Mouse (Mus musculus): ENCODE data around the gene Rnls. TPM values are rescaled to one million over a fixed set of nuclear protein-coding genes. Genes with fewer than 3 reads are reported as not detected.
"Not testable (repeated sequence)": the region's sequence is repeated elsewhere in the genome, so short reads cannot be mapped to it uniquely, and the experiment has no call there.

Rnls gene
- 1 to 10 TPM; 1.8 to 2.5 TPM for total RNA-seq (2021)

DNA sequence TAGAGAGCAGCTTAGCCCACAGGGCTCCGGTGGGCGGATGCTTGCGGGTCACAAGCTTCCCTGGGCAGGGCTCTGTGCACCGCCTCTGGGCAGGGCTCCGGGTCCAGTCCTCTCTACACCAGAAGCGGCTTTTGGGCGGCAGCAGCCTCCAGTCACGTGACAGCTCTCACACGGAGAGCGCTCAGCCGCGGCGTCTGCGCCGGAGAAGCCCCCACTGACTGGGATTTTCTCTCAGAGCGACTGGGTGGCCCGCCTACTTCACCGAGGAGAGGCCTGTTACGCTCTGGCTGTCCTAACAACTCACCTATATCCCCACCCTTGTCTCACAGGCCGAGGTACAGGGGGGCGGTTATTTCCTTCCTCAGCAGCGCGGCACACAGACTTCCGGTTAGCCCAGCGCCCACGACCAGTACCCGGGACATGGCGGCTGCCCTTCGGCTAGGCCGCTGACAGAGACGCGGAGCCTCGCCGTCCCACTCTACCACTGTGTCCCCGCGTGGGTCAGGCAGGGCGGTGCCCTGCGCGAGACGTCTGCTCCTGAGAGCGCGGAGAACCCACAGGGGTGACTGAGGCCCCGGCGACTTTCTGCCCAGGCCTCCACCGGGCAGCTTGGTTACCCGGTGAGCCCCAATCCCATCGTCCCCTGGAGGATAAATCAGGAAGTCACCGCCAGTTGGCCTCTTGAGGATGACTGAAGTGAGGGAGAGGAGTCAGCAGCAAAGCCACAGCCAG lies at the start of gene Rnls:
TSS of gene Rnls (minus strand) at position 645 of the 732 bp plus-strand sequence.
- intact Hi-C loops (cut with DNase I), result no loop called here
- DNase-seq (ENCODE audit: extremely low spot score in 1 of 2, low spot score in 2 of 2), result peak; percentile 74 to 93

DNA sequence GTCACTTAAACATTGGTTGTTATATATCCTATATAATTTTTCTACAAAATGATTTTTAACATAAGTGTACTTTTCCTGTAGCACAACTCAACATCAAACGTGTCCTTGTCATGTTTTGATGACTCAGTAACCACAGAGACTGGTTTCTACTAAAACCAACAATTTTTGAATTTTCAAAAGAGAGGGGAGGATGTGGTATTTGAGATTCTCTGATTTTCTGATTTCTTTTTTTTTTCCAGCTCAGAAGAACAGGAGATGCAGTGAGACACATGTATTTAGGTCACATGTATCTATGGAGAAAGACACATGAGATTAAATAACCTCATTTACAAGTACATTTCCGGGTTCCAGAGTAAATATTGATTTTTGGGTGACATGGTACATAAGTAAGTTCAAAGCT lies 37.4 kb upstream of the Rnls start:
- intact Hi-C loops (cut with DNase I), result no loop called here
- no peak for DNase-seq (ENCODE audit: extremely low spot score in 1 of 2, low spot score in 2 of 2)

DNA sequence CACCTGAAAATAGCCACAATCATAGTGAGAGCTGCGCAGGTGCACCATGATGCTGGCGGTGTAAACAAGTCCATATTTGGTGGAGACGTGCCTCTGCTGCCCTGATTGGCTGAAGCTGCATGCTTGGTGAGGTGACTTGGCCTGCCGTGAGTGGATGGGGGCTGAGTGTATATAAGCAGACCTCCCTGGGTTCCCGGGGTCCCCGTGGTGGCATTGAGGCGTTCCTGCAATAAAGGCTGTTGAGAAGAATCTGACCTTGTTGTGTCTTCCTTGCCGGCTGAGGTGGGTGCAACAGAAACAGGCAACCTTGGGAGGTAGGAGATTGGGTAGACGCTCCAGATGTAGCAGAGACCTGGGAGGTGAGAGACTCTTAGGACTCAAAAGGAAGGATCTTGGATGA lies 27.3 kb upstream of the Rnls start:
- DNase-seq (ENCODE audit: extremely low spot score in 1 of 2, low spot score in 2 of 2); intact Hi-C loops (cut with DNase I): not testable (repeated sequence)

DNA sequence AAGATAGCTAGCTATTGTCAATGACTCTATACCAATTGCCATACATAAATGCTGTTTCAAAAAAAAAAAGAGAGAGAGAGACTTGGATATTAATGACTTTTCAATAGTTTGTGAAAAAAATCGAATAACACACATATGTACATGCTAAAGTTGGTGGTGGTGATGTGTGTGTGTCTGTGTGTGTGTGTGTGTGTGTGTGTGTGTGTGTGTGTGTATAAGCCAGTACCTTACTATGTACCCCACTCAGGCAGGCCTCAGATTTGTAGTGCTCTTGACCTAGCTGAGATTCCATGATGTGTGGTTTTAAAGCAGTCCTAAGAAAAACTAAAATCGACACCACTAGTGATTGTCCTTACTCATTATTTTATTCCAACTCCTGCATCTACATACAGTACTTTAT lies 11.3 kb downstream of the Rnls start:
- intact Hi-C loops (cut with DNase I), result loop anchor here (10.0 kb wide), 1 partner anchor 854 kb away; no protein-coding TSS in a partner anchor

DNA sequence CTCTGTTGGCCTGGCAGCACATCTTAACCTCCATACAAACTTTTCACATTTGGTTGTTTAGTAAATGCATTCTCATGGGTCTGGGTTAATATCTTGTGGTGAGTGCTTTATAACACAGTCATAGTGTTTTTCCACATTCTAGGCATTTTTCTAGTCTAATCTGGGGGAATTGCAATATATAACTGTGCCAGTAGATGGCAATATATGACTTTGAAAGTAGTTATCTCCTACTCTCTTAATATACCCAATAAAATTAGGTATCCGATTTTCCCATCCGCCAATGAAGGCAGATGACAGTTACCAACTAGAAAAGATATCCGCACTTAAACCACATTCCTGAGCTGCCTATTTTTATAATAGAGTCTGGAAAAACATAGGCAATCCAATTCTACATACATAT lies 11.7 kb downstream of the Rnls start:
- peak in 1 of 2 experiments; percentile 60 for DNase-seq (ENCODE audit: extremely low spot score in 1 of 2, low spot score in 2 of 2)
- intact Hi-C loops (cut with DNase I), result loop anchor here (10.0 kb wide), 1 partner anchor 854 kb away; no protein-coding TSS in a partner anchor

More for the DNA sequence above, 11.3 kb downstream of the Rnls start:
- no peak for DNase-seq (ENCODE audit: extremely low spot score in 1 of 2, low spot score in 2 of 2)

DNA sequence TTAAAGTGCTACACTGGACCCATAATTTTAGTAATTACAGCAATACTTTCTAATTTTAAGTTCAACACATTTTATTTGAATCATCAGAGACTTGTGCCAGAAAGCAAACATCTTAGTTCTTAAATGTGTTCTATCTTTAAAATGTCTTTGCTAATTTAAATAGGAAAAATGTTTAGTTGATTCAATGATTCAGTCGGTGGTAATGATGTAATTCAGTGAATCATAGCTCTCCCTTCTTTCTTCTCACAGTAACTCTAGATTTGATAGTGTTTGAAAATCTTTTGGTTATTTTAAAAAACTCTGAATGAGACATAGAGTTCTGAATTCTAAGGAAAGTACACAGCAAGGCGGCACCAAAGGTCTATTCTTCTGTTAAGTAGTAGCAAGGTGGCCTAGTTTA lies 23.3 kb downstream of the Rnls start:
- DNase-seq (ENCODE audit: extremely low spot score in 1 of 2, low spot score in 2 of 2), result no peak
- intact Hi-C loops (cut with DNase I), result loop anchor here (5.0 to 10.0 kb wide), 4 partner anchors 127 to 614 kb away; partner anchors contain the start of gene Pten

DNA sequence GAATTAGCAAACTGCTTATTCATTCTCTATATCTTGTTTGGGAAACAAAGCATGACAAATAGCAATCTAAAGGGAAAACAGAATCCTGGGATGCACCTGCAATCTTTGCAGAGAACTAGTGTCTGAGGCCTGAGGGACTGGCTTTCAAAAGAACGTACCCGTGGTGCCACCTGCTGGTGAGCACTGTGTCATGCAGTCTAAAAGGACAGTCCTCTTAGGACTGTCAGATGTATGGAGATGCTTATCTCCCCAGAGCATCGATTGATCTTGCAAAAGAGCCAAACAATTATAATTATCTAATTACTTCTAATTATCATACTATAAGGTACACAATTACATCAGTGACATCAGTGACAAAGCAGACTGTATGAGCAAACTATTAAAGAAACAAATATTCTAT lies 25.4 kb downstream of the Rnls start:
- intact Hi-C loops (cut with DNase I), result loop anchor here (2.0 to 10.0 kb wide), 5 partner anchors 124 to 654 kb away; partner anchors contain the start of gene Pten
- DNase-seq (ENCODE audit: extremely low spot score in 1 of 2, low spot score in 2 of 2), result peak; percentile 72 to 75

DNA sequence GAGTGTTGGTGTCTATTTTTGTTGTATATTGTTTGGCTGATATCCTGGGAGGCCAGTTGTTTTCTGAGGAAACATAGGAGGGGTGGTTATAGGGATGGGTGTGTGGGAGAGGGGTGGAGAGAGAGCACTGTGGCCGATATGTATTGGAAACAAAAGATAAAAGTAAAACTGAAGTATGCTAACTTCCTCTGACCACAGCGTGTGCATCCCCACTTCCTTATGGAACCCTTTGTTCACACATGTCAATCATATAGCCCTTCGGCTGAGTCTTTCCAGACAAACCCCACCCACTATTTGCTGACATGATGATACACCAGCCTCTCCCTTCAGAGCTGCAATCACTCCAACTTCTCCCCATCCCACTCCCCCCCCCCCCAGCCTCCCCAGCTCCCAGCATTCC lies 35.1 kb downstream of the Rnls start:
- intact Hi-C loops (cut with DNase I), result no loop called here
- DNase-seq (ENCODE audit: extremely low spot score in 1 of 2, low spot score in 2 of 2), result no peak

DNA sequence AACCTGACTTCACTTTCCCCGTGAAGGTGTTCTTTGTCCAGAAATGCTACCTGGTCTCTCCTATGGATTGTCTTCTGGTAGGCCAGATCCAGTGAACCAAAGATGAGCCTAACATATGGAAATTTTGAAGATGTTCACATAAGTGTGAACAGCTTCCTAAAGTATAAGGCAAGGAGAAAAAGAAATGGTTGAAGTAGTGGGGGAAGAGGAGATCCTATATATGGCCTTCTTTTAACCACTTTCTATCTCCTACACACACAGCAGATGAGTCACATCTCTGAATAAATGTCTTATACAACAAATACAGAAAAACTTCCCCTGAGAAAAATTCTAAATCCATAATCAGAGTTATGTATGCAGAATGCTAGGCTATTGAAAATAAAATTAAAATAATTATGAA lies 52.0 kb downstream of the Rnls start:
- intact Hi-C loops (cut with DNase I), result no loop called here
- no peak for DNase-seq (ENCODE audit: extremely low spot score in 1 of 2, low spot score in 2 of 2)

DNA sequence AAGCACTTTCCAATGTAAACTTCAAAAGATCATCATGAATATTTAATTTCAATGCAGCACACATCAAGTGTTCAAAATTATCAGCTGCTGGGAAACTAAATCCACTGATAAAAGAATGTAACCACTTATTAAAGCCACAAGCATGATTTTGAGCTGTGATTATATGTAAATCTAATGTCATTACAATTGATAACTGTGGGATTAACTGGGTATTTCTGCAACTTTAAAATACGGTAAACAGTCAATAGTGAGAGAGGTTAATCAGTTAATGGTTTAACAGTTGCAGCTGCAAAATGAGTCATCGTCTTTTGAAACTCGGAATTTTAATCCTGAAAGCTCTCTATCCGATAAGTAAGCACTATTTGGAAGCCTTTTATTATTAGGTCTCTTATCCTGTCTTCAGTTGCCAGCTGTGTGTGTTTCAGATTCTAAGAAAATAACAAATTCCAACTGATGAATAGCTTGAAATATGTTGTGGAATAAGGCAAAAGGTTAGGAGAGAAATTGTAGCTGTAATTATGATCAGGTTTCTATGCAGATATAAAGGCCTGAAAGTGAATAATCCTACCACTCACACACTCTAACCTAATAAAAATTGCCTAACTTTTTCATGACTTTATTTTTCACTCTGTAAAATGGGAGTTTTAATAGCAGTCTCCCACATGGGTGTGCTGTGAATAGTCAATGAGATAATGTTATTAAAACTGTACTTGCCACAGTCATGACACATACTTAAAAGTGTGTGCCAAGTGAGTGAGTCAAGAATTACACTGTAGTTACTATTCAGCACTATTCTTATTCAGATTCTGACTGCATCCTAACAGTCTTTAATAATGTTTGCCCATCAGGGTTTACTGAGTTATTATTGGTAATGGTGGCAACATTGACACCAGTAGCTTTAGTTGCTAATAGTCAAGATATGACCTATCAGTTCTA lies 65.1 kb downstream of the Rnls start:
- no peak for DNase-seq (ENCODE audit: extremely low spot score in 1 of 2, low spot score in 2 of 2)
- intact Hi-C loops (cut with DNase I), result no loop called here

DNA sequence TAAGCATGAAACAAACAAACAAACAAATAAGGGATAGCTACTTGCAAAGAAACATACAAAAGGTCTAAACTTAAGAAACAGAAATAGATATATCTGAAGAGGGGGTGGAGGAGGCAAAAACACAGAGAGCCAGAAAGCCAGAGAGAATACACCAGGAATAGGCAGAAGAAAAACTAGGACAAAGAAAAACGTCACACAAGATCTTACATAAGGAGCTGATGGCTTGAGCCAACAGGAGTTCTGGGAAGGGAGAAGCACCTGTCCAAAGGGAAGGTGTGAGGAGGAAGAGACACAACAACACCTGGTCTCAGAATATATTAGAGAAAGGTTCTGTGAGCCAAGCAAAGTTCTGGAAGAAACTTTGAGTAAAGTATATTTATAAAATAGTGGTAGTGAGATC lies 73.3 kb downstream of the Rnls start:
- DNase-seq (ENCODE audit: extremely low spot score in 1 of 2, low spot score in 2 of 2), result no peak
- intact Hi-C loops (cut with DNase I), result no loop called here

DNA sequence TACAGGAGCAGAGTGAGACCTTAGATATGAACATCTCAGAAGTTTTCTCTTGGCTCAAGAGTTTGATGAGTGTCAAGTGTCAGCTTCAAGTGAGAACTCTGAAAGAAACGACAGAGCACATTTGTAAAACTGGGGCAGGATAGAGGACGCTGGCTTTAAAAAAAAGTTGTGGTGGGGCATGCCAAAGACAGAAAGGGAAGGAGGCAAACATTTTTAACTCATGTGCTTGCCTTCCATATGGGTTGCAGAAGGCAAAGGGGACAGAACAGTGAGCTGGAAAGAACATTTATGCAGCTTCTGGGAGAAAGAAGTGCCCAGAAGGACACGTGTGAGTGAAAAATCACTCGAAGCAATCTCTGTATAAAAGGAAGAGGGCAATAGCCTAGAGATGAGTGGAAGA lies 75.0 kb downstream of the Rnls start:
- intact Hi-C loops (cut with DNase I), result no loop called here

DNA sequence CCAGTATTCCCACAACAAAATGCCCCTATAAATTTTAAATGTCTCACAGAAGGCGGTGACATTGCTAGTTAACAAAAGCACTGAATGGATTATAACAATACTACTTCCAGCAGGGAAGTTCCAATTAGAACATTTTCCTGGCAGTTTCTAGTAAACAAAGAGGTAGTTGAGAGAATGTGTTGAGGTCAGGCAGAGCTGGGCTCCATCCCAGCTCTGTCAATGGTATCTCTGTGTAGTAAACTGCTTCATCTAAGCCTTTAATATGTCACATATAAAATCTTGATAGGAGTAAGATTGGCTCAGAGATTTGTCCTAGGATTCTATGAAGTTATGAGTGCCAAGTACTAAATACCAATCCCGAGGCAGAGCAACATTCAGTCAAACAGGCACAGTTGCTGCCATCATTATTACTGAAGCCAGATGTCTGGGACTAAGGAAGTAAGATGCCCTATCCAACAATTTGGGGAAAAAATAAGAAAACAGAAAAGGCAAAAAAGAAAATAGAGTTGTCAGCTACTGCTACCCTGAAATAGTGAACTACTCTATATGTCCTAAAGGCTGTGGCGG lies 92.3 kb downstream of the Rnls start:
- intact Hi-C loops (cut with DNase I), result no loop called here
- DNase-seq (ENCODE audit: extremely low spot score in 1 of 2, low spot score in 2 of 2), result no peak

More for the DNA sequence above, 75.0 kb downstream of the Rnls start:
- no peak for DNase-seq (ENCODE audit: extremely low spot score in 1 of 2, low spot score in 2 of 2)

DNA sequence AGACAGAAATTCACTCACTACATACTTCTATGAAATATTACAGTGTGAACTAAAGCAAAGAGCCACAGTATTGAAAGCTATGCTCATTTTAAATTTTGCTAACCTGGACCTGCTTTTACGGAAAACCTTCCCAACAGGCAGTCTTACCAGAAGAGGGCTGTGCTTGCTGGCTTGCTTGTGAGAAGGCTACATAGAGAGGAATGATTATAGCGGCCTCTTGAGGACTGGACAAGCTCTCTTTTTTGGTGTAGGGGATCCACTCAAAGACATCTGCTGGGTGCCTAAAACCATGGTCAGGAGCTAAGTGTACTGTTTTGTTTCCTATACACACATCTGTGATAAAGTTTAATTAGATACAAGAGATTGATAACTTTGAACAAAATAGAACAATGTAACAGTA lies 95.8 kb downstream of the Rnls start:
- DNase-seq (ENCODE audit: extremely low spot score in 1 of 2, low spot score in 2 of 2), result no peak
- intact Hi-C loops (cut with DNase I), result no loop called here

DNA sequence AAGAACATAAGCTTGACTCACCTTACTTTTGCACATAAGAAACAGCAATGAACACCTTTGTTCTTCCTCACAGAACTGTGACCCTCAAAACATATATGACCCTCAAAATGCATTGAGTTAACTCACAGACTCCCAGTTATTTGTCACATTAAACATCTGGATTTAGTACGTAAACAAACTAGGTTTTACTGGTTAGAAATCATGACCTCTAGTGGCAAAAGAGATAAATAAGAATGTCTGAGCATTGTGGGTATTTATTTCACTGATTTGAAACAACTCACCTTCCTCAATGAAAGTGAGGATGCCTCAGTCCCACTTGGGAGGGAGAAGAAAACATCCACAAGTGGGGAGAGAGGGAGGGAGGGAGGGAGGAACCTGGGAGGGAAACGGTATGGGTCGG lies 109.1 kb downstream of the Rnls start:
- no peak for DNase-seq (ENCODE audit: extremely low spot score in 1 of 2, low spot score in 2 of 2)
- intact Hi-C loops (cut with DNase I), result no loop called here

DNA sequence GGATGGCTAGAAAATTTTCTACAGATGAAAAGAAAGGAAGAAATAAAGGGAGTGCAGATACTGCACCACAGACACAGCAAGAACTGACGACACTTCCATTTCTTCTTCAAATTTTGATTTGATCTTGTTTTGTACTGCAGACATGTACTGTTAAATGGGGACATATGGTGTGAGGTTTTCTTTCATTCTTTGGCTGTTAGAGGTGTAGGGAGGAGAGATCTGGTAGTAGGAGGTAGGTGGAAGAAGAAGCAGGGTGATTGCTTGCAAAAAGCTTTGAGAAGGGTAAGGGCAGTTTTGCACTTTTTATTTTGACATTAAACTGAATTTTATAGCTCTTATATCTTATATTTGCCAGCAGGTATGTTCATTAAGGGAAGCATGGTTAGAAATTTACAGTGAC lies 115.7 kb downstream of the Rnls start:
- intact Hi-C loops (cut with DNase I), result no loop called here
- DNase-seq (ENCODE audit: extremely low spot score in 1 of 2, low spot score in 2 of 2), result no peak

DNA sequence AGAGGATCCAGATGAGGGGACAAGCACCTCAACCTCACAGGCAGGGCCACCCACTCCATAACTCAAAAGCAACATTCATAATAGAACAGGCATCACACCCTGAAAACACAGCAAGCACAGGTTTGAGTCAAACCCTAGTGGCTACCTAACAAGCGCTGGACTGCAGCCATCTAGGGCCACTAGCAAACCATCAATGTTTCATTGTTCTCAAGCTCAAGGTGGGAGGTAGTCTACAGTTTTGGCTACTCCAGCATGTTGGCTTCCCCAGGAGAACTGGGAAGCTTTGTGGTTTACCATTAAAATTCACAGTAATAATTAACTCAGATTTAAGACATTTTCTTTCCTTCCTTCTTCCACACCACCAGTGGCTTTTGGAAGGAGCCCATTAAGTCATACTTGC lies 118.4 kb downstream of the Rnls start:
- intact Hi-C loops (cut with DNase I), result no loop called here
- DNase-seq (ENCODE audit: extremely low spot score in 1 of 2, low spot score in 2 of 2), result no peak

DNA sequence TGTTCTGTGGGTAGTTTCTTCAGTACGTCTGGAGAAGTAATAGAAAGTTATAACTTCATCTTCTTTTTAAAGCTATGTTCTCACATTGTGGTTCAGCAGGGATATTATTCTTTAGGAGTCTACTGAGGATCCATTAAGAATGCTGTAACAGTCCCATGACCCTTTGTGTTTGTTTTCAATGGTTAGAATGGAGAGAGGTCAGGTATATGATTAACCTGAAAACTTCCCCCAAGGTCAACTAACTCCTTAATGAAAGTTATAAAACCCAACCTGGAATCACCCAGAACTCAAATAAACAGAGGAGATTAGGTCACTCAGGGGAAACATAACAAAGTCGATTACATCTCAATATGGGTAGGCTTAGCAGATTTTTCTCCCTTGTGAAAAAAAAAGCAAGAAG lies 120.5 kb downstream of the Rnls start:
- no peak for DNase-seq (ENCODE audit: extremely low spot score in 1 of 2, low spot score in 2 of 2)
- intact Hi-C loops (cut with DNase I), result no loop called here

DNA sequence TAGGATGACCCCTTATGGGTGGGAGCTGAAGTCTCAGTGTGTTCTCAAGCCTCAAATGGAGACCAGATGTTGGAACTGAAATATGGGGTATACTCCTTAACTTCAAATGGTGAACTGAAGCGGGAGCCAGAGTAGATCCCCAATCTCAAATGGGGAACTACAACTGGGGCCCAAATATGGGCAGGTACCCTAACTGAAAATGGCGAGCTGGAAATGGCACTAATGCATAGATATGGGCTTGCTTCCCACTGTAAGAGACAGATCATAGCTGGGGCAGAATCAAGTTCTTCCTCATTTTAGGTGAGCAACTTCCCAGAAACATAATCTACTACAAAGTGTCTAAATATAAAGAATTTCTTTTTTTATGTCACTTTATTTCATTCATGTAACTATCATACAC lies 121.9 kb downstream of the Rnls start:
- intact Hi-C loops (cut with DNase I), result no loop called here
- DNase-seq (ENCODE audit: extremely low spot score in 1 of 2, low spot score in 2 of 2), result no peak
